Mouse (Mus musculus) spleen, adult 2 months (tissue): ENCODE measurements at regions not wholly inside any gene's neighbourhood (a gene's known extent, or its start where the extent isn't known, plus 50 kb on each side); places are given as distances from the start of the nearest gene placed in this dataset.

Experiments used
- DNase-seq, 2 experiments: peaks; one replicate each; pipeline versions ENCODE4 v3.0.0 to v3.0.0-alpha.2; 2012 to 2021; ENCODE audit warnings: low spot score in 2 of 2, low read depth in 1 of 2
- H3K27ac ChIP-seq: fragments of 200-500 bp; 2 replicates; pipeline ENCODE4 v1.5.1; 2012; ENCODE audit warnings: low read length, inconsistent platforms; ENCODE audit not compliant: insufficient read depth
- H3K27me3 ChIP-seq: fragments of 200-500 bp; 2 replicates; pipeline ENCODE4 v1.6.1; 2012; ENCODE audit warnings: mild to moderate bottlenecking, moderate library complexity, low read length, inconsistent platforms; ENCODE audit not compliant: control insufficient read depth, insufficient read depth
- H3K36me3 ChIP-seq: fragments of 200-500 bp; 2 replicates; pipeline ENCODE4 v1.6.1; 2012; ENCODE audit warnings: mild to moderate bottlenecking, low read length, inconsistent platforms; ENCODE audit not compliant: control insufficient read depth, insufficient read depth
- H3K4me1 ChIP-seq: fragments of 200-500 bp; 2 replicates; pipeline ENCODE4 v1.6.1; 2011; ENCODE audit warnings: inconsistent platforms; ENCODE audit not compliant: control insufficient read depth, insufficient read depth, insufficient read length
- H3K4me3 ChIP-seq: fragments of 200-500 bp; 2 replicates; pipeline ENCODE4 v1.5.1; 2011; ENCODE audit warnings: mild to moderate bottlenecking, inconsistent platforms; ENCODE audit not compliant: insufficient read depth, insufficient read length; ENCODE audit errors: extremely low read depth
- CTCF ChIP-seq: fragments of 200-500 bp; IDR thresholded peaks from 2 replicates; pipeline ENCODE4 v1.5.1; 2011; ENCODE audit warnings: mild to moderate bottlenecking, inconsistent platforms; ENCODE audit not compliant: insufficient read depth, insufficient read length, insufficient replicate concordance; ENCODE audit errors: extremely low read depth
- POLR2A ChIP-seq: fragments of 200-500 bp; IDR thresholded peaks from 2 replicates; pipeline ENCODE4 v1.6.1; 2011; ENCODE audit warnings: low read depth, low read length, inconsistent platforms
- WGBS: fragments of 180-500 bp; shearing (Covaris S2); methylation state at CpG from one replicate; pipeline ENCODE4 v1.1.7; 2018; 5-methylcytosine and 5-hydroxymethylcytosine counted together

DNA sequence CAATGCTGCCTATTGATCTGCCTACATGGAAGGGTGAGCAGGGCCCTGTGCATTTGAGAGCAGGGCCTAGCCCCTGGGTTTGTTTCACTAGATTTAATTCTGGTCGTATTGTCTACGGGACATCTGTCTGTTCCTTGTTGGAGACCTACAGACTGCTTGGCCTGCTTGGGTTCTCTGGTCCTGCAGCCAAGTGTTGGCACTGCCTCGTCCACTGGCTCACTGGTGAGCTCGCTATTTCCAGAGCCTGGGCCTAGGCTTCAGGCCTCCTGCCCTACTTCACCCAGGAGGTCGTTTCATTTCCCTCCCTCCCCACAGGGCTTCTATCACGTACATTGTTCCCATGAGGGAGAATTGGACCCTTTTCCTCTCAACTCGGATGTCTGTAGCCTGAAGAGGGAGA lies 62.2 kb upstream of the Blcap start:
- TF ChIP-seq POLR2A (no peak), CTCF (no peak)
- WGBS: 65% methylated on average over 7 of the region's 7 CpGs
- no peaks in the 10 kb centered on the region for H3K27me3 ChIP-seq
- no peaks in the 10 kb centered on the region for H3K36me3 ChIP-seq
- no peak overlapping the region for H3K4me3 ChIP-seq
- H3K27ac ChIP-seq: no peak overlapping the region
- no peak for DNase-seq
- no peaks in the 10 kb centered on the region for H3K4me1 ChIP-seq

DNA sequence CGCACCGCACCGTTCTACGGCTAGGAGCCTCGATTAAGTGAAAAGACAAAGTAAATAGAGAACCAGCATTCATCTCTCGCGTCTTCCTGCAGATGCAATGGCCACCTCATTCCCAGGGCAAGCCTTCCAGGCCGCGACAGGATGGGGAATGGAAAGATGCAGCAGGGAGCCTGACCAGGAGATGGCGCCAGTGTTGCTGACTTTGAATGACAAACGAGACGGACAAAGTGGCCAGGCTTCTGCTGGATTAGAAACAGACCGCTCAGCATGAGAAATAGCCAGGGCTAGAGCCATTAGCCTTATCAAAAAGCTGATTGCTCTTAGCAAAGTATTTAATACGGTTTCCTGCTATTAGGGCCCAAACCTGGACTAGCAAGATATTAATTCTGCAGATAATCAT lies 64.6 kb upstream of the Blcap start:
- no peaks in the 10 kb centered on the region for H3K4me1 ChIP-seq

DNA sequence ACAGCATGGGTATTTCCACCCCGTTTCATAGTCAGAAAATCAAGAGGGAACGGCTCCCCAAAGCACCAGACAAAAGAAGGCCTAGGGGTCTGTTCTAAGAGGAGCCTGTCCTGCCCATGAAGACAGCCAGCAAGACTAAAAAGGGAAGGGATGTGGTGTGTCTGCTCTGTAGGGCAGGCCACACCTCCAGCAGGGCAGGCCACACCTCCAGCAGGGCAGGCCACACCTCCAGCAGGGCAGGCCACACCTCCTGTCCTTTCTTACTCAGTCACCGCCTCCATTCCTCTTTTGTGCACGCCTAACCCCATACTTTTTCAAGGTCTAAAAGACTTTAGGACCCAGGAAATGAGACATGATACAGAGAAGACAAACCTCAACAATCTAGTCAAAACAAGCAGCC lies 69.8 kb upstream of the Blcap start:
- Histone ChIP-seq H3K27ac (no peak overlapping the region), H3K27me3 (no peaks in the 10 kb centered on the region), H3K36me3 (no peaks in the 10 kb centered on the region), H3K4me3 (no peak overlapping the region), H3K4me1 (no peaks in the 10 kb centered on the region)
- TF ChIP-seq POLR2A (no peak), CTCF (no peak)
- 36% methylated on average over 4 of the region's 4 CpGs for WGBS
- DNase-seq: no peak

More for the DNA sequence above, 64.6 kb upstream of the Blcap start:
- peak in 1 of 2 experiments; percentile 17 for DNase-seq
- 15% methylated on average over 14 of the region's 14 CpGs for WGBS
- Histone ChIP-seq H3K27me3 (no peaks in the 10 kb centered on the region), H3K27ac (no peak overlapping the region), H3K36me3 (no peaks in the 10 kb centered on the region), H3K4me3 (no peak overlapping the region)
- TF ChIP-seq CTCF (peak; percentile 57; the same call in 1 of the 2 replicates), POLR2A (no peak)

DNA sequence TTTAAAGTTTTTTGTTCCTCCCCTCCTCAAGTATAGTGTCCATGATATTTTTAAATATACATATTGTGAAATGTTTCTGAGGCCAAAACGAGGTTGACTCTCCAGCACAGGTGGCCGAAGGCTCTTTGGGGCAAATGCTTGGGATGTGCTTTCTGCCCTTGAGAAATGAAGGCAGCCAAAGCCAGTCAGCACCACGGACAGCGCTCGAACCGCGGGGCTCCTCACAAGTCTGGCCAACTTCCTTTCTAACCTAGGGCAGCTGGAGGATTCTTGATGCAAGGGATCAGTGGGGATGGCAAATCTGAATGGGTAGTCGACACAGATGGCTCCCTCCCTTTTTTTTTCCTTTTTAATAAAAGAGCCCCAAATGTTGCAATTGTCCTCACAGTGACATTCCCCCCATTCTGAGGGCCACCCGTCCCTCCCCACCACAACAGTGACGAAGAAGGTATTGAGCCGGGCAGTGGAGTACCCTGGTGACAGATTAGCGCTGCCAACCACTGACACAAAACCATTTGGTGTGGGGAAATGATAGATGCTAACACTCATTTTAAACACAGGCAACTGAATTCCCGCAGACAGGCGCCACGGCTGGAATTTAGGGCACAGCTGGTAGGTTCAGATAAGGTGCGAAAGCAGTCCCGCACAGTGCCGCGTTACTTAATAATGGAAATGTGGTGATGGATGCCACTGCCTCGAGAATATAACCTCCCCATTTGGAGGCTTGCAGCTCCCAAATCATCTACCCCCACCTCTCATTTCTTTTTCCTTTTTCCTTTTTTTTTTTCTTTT lies 73.4 kb upstream of the Ctnnbl1 start:
- no peak for DNase-seq
- Histone ChIP-seq H3K27me3 (no peaks in the 10 kb centered on the region), H3K4me3 (no peak overlapping the region), H3K36me3 (no peaks in the 10 kb centered on the region), H3K4me1 (no peaks in the 10 kb centered on the region), H3K27ac (no peak overlapping the region)
- 22% methylated on average over 20 of the region's 20 CpGs for WGBS
- TF ChIP-seq CTCF (no peak), POLR2A (no peak)

DNA sequence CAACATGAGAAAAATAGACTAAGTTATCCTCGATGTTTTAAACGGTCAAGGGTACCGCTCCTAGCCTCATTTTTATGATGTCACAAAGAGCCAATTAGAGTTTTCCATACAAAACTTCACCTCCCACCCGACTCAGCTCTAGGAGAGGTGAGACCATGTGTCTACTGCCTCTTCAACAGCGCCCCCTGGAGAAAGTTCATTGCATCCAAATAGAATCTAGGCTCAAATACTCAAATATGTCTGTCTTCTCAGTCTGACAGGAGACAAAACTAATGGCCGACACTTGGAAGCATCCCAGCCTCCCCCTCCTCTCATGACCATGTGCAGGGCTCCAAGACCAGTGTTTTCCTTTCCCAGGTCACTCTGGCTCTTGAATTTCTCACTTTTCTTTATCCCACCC lies 72.7 kb upstream of the Ctnnbl1 start:
- Histone ChIP-seq H3K36me3 (no peaks in the 10 kb centered on the region), H3K4me1 (no peaks in the 10 kb centered on the region), H3K4me3 (no peak overlapping the region), H3K27ac (no peak overlapping the region), H3K27me3 (no peaks in the 10 kb centered on the region)
- 48% methylated on average over 6 of the region's 6 CpGs for WGBS
- TF ChIP-seq POLR2A (no peak), CTCF (no peak)
- no peak for DNase-seq

- H3K4me3 ChIP-seq: no peak overlapping the region
- DNase-seq: no peak
- no peaks in the 10 kb centered on the region for H3K4me1 ChIP-seq
- TF ChIP-seq CTCF (no peak), POLR2A (no peak)
- H3K36me3 ChIP-seq: no peaks in the 10 kb centered on the region
- WGBS: 64% methylated on average over 2 of the region's 2 CpGs
- H3K27ac ChIP-seq: no peak overlapping the region
- no peaks in the 10 kb centered on the region for H3K27me3 ChIP-seq
Observed at GRCm38 (mm10) chr2:157670191-157670590, 67.0 kb upstream of the Ctnnbl1 start.

GRCm38 (mm10) chr2:157674906-157675305 lies 62.3 kb upstream of the Ctnnbl1 start:
- Histone ChIP-seq H3K27me3 (no peaks in the 10 kb centered on the region), H3K27ac (no peak overlapping the region), H3K4me1 (no peaks in the 10 kb centered on the region), H3K36me3 (no peaks in the 10 kb centered on the region), H3K4me3 (no peak overlapping the region)
- TF ChIP-seq CTCF (no peak), POLR2A (no peak)
- 76% methylated on average over 19 of the region's 19 CpGs for WGBS
- no peak for DNase-seq
